Mouse (Mus musculus): Measurements from ENCODE around the gene Spata45. TPM values are rescaled to one million over a fixed set of nuclear protein-coding genes. Genes with fewer than 3 reads are reported as not detected.
A peak's percentile ranks its signal among the peaks of the same experiment; 100 is the strongest.
"Not testable (repeated sequence)": the region's sequence is repeated elsewhere in the genome, so short reads cannot be mapped to it uniquely, and the experiment has no call there.

Spata45 gene
- total RNA-seq (2015) (not detected in 2 replicates), total RNA-seq (2017) (not detected in 2 replicates)

DNA sequence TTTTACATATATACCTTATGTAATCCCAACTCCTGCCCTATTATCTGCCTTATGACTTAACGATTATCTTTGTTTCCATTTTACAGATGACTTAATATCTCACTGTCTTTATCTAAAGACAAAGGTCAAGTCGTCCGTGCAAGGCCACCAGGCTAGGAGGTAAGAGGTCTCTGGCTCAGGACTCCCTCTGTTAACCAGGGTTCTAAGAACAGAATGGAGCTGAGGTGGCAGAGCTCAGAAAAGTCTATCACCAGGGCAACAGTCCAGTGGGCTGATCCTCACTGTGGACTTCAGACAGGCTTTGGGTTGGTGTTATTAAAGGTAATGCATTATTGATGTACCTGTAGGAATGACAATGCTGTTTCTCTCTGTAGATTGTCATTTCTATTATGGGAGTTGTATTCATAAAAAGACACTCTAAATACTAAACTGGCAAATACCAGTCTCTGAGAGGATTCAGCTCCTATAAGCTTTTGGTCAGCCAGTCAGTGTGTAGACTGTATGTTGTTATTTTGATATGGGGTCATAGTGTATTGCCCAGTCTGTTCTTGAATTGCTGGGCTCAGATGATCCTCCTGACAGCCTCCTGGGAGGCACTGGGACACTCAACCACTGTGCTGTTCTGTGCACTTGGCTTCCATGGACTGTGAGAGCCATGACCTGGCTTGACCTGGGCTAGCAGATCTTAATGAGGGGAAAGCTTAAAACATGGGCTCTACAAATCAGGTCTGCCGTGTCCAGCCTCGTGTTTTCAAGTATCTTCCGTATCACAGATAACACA lies at the start of gene Spata45:
Gene Spata45, plus strand, starts transcription at position 86 of the 781 bp plus-strand sequence.
- ATAC-seq (ENCODE audit: poor library complexity, severe bottlenecking), result no peak

DNA sequence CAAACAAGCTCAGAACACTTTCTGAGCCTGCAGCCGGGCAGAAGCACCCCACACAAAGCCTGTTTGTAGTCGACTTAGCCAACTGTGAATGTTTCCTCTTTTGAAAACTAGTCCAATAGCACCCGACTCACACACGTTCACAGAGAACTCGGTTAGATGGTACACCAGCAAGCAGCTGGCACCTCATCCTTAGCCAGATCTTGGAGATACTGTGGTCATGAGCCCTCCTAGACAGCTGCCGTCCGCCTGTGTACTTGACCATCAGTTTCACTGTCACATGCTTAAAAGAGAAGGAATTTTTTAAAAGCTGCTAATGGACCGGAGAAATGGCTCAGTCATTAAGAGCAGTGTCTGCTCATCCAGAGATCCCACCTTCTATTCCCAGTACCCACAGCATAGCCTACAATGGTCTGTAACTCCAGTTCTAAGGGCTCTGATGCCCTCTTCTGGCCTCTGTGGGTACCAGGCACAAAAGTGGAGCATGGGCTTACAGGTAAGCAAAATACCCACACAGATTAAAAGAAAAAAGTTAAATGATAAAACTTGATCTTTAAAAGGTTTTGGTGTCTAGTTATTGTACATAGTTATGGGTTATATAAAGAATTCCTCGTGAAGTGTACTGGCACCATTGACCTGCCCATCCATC lies 46.9 kb upstream of the Spata45 start:
- ATAC-seq (ENCODE audit: poor library complexity, severe bottlenecking), result no peak

DNA sequence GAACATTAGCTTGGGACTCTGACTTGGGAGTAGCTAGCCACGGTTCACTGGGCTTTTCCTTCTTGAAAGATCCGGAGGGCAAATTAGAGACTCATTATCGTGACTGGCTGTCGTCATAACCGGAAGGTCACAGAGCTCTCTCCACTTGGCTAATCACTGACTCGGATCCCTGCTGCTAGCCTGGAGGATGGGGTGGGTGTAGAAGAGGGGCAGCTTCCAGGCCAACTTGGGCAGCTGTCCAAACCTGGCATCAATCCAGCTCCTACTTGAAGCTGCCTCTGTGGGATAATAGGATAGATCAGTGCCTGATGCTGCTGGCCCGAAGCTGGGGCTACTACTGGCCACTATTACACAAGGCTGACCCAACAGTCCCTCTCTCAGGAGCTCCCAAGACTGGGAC lies 40.9 kb upstream of the Spata45 start:
- no peak for ATAC-seq (ENCODE audit: poor library complexity, severe bottlenecking)

DNA sequence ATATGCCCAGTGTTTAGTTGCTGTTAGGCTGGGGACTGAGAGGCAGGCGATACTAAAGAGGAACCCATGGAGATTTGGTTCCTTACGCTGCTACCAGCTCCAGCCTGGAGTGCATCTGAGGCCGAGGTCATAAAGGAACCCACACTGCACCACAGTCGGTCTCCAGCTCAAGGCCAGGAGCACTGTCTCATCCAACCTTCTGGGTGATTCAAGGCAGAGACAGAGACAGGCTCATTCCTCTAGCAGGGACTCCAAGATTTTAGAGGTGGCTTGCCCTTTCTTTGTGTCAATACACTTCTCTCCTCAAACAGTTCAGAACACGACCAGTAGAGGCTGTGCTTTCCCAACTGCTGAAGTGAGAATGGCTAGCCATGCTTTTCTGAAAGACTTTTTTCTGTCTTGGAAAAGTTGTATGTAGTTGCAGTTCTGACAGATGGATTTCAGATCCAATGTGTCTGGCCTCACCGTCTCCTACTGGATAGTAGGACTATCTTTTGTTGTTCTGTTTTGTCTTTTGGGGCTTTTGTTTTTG lies 40.0 kb upstream of the Spata45 start:
- ATAC-seq (ENCODE audit: poor library complexity, severe bottlenecking), result 0 out of 2 replicates have a peak, but pooled peaks have one; percentile 21

DNA sequence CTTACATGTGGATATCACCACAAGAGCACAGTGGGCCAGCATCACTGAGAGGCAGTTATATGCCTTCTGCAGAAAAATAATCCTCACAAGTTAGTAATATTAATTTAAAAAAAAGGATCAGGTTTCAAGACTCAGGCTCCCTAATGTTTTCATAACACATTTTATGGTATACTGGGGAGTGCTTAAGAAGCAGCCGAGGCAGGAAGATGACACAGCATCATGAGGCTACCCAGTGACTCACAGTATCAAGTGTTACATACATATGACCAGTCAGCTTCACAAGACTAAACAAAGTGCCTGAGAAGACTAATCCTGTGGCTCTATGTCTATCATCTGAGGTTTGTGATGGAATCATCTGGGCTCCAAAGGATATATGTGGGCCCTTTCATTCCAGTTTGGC lies 38.4 kb upstream of the Spata45 start:
- no peak for ATAC-seq (ENCODE audit: poor library complexity, severe bottlenecking)

DNA sequence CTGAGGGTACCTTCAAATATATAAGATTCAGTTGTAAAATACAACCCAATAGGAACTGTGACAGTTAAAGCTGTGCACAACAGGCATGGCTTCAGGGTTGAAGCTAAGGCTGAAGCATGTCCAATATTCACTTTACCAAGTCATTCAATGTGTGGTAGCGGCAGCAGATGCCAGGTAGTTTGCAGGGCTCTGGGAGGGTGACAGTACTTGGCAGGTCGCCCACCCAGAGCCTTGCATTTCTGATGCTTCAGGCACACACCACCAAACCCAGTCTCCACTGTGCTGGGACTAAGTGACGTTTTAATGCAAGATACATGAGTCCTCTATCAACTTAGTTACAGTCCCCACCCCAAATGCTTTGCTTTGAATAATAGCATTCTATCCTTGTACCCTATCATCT lies 35.8 kb upstream of the Spata45 start:
- no peak for ATAC-seq (ENCODE audit: poor library complexity, severe bottlenecking)

DNA sequence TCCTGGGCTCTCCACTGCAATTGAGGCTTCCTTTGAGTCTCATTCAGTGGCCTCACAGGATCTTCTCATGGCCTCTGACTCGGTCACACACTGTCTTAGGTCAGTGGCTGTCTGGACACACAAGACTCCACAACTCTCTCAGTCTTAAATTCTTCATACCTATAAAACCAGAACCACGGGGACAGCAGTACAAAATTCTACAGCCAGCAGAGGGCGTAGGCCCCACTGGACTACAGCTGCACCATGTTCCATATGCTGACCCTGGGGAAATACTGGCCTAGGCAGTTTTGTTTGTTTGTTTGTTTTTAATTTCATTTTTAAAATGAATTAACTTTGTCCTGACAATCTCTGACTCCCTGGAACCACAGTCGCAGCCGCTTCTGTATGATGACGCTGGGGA lies 34.2 kb upstream of the Spata45 start:
- ATAC-seq (ENCODE audit: poor library complexity, severe bottlenecking), result peak; percentile 59

DNA sequence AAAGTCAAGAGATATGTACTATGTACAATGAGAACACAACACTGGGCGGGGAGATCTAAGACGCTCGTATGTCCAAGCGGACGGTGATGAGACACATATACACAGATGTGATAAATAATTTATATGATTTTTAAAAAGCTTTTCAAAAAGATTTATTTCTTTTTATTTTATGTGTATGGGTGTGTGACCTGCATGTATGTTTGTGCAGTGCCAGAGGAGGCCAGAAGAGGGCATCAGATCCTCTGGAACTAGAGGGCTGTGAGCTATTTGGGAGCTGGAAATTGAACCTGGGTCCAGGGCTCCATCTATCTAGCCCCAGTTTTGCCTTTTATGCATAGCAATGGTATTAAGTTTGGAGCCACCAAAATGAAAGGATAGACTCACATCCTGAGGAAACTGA lies 27.7 kb upstream of the Spata45 start:
- ATAC-seq (ENCODE audit: poor library complexity, severe bottlenecking), result no peak; the same call in 1 of the 2 replicates

DNA sequence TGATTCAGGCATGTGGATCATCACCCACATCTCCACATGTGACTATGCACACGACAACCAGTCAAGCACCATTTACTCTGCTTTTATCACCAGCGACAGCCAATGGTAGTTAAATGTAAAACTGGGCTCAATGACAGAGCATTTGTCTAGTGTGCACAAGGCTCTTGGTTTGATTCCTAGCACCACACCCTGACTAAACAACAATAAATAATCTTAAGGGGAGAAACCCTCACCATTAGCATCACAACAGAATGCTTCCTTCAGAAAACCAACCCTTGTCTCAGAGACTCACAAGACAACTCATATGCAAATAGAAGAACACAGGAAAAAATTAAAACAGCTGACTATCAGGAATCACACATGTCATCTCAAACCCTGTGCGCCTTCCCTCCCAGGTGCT lies 22.2 kb upstream of the Spata45 start:
- no peak for ATAC-seq (ENCODE audit: poor library complexity, severe bottlenecking)

DNA sequence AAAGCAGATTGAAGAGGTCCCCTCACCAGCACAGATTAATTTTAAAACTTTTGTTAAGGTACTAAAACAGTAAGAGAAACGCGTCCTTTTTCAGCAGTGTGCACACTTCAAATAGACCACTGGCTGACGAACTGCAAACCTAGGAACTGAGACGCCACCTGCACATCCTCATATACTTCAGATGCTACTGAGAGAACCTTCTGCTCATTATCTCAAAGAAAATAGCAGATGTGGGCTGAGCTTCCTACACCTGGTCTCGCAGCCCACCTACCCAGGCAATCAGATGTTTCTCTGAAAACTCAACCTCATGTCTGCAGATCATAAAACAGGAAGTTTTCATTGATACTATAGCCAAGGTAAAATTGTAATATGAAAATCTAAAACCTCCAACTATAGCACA lies 16.6 kb upstream of the Spata45 start:
- ATAC-seq (ENCODE audit: poor library complexity, severe bottlenecking), result no peak

DNA sequence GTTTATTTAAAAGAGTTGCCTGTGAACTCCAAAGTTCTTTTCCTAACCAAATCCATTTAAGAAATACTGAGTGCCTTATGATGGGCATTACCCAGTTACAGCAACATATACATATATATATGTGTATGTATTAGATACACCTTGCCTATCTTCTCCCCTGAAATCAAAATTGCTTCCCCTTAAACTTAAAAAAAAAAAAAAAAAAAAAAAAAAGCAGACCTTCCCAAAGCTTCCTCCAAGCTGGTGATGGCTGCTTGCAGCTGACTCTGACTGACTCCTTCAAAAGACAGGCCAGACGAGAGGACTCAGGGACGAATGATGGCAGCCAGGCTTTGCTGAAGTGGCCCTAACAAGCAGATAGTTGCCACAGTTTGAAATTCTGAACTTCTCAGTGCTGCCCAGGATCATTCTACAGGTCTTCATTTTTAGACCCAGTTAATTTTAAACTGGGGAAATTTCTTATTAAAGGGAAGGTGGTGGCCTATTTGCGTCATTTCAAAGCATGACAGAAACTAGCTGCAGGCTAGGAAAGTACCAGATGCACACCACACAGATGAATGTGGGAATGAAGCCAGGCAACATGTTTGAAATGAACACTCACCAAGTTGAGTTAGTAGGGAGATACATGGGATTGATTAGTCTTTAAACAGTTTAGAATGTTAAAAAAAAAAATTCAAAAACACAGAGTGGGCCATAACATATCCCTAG lies 16.1 kb upstream of the Spata45 start:
- ATAC-seq (ENCODE audit: poor library complexity, severe bottlenecking), result no peak

DNA sequence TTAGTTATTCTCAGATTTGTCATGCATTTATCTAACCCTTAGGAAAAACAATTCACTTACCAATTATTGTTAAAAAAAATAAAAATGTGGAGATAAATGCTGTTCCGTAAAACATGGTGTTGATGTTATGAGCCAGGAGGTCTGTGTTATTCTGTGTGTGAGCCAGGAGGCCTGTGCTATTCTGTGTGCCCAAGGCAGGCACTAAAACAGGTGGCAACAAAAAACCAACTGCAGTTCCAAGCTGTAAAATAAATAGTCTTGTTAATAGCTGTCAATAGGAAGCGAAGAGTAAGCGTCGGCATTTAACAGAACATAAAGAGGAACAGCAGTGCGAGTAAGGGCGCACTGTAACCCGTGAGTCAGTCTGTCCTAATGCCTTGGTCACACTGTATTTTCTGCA lies 15.4 kb upstream of the Spata45 start:
- ATAC-seq (ENCODE audit: poor library complexity, severe bottlenecking), result no peak

DNA sequence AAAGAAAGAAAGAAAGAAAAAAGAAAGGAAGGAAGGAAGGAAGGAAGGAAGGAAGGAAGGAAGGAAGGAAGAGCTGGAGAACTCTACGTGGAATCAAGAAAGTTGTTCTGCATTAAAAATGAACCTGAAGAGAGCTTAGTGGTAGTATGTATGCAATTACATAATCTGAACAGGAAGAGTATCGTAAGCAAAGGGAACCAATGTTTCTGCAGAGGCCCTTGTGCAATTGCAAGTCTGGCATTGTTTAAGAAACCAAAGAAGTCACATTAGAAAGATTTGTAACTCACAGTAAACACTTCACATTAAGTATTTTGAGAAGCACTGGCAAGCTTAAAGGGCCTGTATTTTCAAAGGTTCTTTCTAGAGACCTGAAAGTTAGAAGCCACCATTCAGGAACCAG lies 13.3 kb upstream of the Spata45 start:
- ATAC-seq (ENCODE audit: poor library complexity, severe bottlenecking), result peak; percentile 43

DNA sequence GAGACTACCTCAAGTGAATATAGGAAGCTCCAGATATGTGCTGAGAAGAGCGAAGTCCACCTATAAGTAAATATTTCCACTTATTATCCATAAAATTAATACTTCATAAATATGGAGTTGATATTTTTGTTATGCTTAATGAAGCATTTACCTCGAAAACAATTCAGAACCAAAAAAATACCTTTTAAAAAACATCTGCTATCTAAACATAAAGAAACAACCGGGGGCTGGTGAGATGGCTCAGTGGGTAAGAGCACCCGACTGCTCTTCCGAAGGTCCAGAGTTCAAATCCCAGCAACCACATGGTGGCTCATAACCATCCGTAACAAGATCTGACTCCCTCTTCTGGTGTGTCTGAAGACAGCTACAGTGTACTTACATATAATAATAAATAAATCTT lies 12.6 kb upstream of the Spata45 start:
- not testable (repeated sequence) for ATAC-seq (ENCODE audit: poor library complexity, severe bottlenecking)

DNA sequence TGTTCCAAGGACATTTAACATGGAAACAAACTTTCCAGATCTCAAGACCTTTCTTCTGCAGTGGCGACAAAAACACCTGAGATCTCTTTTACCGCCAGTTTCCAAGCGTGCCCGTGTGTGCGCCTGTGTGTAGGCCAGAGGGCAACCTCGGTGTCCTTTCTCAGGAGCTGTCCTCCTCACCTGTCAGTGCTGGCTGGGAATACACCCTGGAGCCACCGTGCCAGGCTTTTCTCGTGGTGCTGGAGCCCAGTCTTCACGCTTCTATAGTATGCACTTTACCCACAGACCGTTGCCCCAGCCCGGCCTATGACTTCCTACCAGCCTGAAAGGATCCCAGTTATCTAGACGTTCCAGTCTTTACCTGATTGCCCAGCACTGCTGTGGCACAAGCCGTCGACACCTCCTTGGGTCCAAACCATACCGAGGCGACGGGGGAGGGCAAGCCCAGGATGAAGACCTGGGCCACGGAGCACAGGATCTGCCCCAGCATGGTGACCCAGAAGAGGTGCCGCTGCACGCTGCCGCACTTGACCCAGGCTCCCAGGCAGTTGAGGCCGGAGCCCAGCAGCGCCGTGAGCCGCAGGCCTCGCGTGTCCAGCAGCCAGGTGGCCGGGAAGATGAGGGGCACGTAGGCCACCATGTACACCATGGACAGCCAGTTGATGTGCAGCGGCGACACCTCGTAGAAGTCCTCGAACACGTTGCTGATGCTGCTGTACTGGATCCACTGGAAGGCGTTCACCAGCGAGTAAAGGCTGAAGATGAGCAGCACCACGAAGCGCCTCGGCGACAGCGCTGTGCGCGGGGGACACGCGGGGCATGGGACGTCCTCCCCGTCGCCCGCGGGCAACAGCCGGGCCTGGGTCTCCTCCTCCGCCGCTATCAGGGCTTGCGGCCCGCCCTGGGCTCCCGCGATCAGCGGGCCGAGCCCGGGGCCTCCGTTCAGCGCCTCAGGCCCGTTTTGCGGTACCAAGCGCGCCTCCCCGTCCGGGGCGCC lies 11.1 kb upstream of the Spata45 start:
- ATAC-seq (ENCODE audit: poor library complexity, severe bottlenecking), result peak; percentile 11

DNA sequence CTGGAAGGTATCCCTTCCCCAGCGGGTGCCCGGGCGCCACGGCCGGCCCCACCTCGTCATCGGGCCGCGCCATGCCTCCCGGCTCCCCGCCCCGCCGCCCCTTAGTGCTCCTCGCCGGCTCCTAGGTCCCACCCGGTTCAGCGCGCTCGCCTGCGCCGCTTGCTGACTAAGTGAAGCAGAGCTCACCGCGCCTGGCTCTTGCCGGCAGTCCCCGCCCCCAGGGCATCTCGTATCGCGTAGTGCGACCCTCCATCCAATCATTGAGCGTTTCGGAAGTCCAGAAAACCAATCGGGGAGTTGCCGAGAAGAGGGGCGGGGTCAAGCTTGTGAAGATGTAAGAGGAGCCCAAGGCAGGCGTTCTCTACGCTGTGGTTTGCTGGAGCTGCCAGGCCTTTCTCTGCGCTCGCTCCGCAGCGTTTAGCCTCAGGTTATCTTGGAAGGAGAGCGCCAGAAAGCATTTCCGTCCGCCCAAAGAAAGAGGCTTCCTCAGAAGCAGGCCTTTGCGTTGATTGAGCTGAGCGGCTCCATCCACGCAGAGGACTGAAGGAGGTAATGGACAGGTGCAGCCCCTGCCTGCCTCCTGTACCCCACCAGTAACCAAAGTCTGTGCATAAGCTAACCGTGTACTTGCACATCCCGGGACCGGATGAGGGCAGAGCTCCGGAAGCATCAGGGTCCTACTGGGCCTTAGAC lies 10.3 kb upstream of the Spata45 start, which contains the start of gene Flvcr1:
Gene Flvcr1, minus strand, starts transcription at position 138 of the 693 bp plus-strand sequence.
- peak; percentile 93 for ATAC-seq (ENCODE audit: poor library complexity, severe bottlenecking)

DNA sequence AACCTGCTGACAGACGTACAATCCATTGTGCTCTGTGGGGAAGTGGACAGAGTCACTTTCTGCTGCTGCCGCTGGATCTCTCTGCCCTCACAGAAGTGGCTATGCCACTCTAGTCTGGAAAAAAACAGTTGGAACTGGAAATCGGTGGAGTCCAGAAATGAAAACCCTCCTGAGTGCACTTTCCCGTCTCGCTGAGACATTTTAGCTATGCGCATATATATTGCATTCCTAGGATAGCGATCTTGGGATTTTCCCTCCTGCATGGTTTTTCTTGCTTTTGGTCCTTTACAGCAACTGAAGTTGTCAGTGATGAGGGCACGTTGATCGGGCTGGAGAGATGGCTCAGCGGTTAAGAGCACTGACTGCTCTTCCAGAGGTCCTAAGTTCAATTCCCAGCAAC lies 6.3 kb upstream of the Spata45 start:
- ATAC-seq (ENCODE audit: poor library complexity, severe bottlenecking), result no peak

DNA sequence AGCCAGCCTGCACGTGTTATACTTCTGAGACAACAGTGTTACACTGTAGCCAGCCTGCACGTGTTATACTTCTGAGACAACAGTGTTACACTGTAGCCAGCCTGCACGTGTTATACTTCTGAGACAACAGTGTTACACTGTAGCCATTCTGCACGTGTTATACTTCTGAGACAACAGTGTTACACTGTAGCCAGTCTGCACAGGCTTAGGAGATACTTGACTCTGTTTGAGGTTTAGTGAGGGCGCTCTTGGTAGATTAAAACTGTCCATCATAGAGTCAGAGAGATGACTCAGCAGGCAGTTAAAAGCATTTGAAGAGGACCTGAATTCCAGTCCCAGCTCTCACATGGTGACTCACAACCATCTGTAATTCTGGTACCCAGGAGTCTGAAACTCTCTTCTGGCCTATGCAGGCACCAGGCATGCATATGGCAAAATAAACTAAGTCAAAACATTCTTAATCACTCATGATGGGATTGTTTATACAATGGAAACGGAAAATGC lies 5.5 kb upstream of the Spata45 start:
- ATAC-seq (ENCODE audit: poor library complexity, severe bottlenecking), result not testable (repeated sequence)

DNA sequence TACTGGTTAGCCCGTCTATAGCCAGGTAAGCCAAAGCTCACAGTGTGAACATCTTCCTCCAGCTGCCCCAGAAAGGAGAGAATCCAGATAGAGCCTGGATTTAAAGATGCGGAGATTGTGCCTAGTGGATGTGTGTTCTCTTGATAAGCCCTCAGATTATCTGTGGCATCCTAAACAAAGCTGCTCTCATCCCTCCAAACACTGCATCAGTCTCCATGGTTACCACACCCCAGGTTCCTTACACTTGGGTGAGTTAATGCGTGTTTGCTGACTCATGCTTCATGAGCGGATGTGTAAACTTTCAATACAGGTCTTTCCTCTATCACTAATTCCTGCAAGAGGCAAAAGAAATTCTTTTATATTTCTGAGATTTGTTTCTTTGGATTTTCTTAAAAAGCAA lies 790 bp upstream of the Spata45 start:
- no peak for ATAC-seq (ENCODE audit: poor library complexity, severe bottlenecking)

All from megakaryocyte, adult 5-6 weeks (primary cell).